Mouse (Mus musculus): ENCODE data around the gene Tmem181a. TPM values are rescaled to one million over a fixed set of nuclear protein-coding genes. Genes with fewer than 3 reads are reported as not detected.
"Not testable (repeated sequence)": the region's sequence is repeated elsewhere in the genome, so short reads cannot be mapped to it uniquely, and the experiment has no call there.

The Tmem181a gene
- polyA plus RNA-seq, 1 experiment from 2014 or later = 23.4 TPM

DNA sequence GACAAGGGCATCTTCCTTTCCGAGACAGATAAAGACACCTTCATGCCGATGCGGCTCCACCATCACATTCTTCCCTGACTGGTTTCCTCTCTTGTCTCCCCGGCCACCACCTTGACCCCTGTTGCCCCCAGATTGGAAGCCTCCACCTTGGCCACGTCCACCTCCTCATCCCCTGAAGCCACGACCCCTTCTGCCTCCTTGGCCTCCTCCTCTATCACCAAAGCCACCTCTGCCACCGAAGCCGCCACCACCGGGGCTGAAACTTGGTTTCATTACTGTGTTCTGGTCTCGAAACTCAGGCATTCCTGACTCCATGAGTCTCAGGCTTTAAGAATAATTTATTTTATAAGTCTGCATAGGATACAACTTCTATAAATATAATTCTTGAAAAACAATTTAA, 98.6 kb downstream of the Tmem181a start:
- ATAC-seq; H3K9me3 ChIP-seq (replicated peaks); H3K27me3 ChIP-seq; H3K36me3 ChIP-seq (ENCODE audit: poor library complexity, severe bottlenecking); H3K4me2 ChIP-seq; H3K27ac ChIP-seq; H3K4me3 ChIP-seq; H3K4me1 ChIP-seq; H3K9ac ChIP-seq: not testable (repeated sequence)
- WGBS = 82% methylated on average over 10 of the region's 10 CpGs

Other genes starting within 250 kb of the Tmem181a start
- 10.9 and 12.6 TPM in 2 replicates for gene Serac1, start 177.1 kb upstream of the Tmem181a start, polyA plus RNA-seq (2015; fragmentation: Nextera tagmentation; extraction: Ambion mirVana)
- gene Gtf2h5, start 177.1 kb upstream of the Tmem181a start, polyA plus RNA-seq (2015; fragmentation: Nextera tagmentation; extraction: Ambion mirVana) = 196 and 225 TPM in 2 replicates
- gene Tulp4, start 150.4 kb upstream of the Tmem181a start, polyA plus RNA-seq (2015; fragmentation: Nextera tagmentation; extraction: Ambion mirVana) = 132 and 156 TPM in 2 replicates
- gene Dynlt1a, start 60.6 kb downstream of the Tmem181a start, polyA plus RNA-seq (2015; fragmentation: Nextera tagmentation; extraction: Ambion mirVana) = 38.6 and 41.9 TPM in 2 replicates
- 931 and 992 TPM in 2 replicates for gene Dynlt1b, start 173.3 kb downstream of the Tmem181a start, polyA plus RNA-seq (2015; fragmentation: Nextera tagmentation; extraction: Ambion mirVana)